Mouse (Mus musculus) hindbrain, postnatal 0 days (tissue): ENCODE results near the gene Cpne9. TPM values are rescaled to one million over a fixed set of nuclear protein-coding genes. Genes with fewer than 3 reads are reported as not detected.

Source experiments
- ATAC-seq: fragments of 200-750 bp; cut with Nextera tagmentation; 2 replicates; pipeline ENCODE4 v1.8.0; 2017; ENCODE audit warnings: mild to moderate bottlenecking, moderate TSS enrichment, moderate library complexity
- DNase-seq: peaks from one replicate; pipeline ENCODE4 v3.0.0-alpha.2; 2015; ENCODE audit warnings: low spot score
- H3K27ac ChIP-seq: fragments of 300-500 bp; sonication (generic); 2 replicates; pipeline ENCODE4 v1.5.1; 2014; ENCODE audit warnings: mild to moderate bottlenecking
- H3K27me3 ChIP-seq: fragments of 300-500 bp; sonication (generic); 2 replicates; pipeline ENCODE4 v1.6.1; 2014; ENCODE audit warnings: low read length, mixed read lengths; ENCODE audit not compliant: insufficient read depth
- H3K36me3 ChIP-seq: fragments of 300-500 bp; sonication (generic); 2 replicates; pipeline ENCODE4 v1.6.1; 2014; ENCODE audit warnings: low read length, mixed read lengths; ENCODE audit not compliant: insufficient read depth
- H3K4me1 ChIP-seq: fragments of 300-500 bp; sonication (generic); 2 replicates; pipeline ENCODE4 v1.6.1; 2014; ENCODE audit warnings: antibody characterized with exemption, low read length, mixed read lengths; ENCODE audit not compliant: insufficient read depth
- H3K4me2 ChIP-seq: fragments of 300-500 bp; sonication (generic); 2 replicates; pipeline ENCODE4 v1.6.1; 2014; ENCODE audit warnings: low read depth, mild to moderate bottlenecking, low read length, moderate library complexity, mixed read lengths
- H3K4me3 ChIP-seq: fragments of 300-500 bp; sonication (generic); 2 replicates; pipeline ENCODE4 v1.5.1; 2014; ENCODE audit warnings: low read length
- H3K9ac ChIP-seq: fragments of 300-500 bp; sonication (generic); replicated peaks from 2 replicates; pipeline ENCODE4 v1.6.1; 2014; ENCODE audit warnings: mild to moderate bottlenecking, low read length, moderate library complexity, mixed read lengths
- H3K9me3 ChIP-seq: fragments of 300-500 bp; sonication (generic); 2 replicates; pipeline ENCODE4 v1.6.1; 2016; ENCODE audit warnings: low read length, mixed read lengths
- CTCF ChIP-seq: IDR thresholded peaks from 2 replicates; pipeline ENCODE4 v1.5.1; 2016; ENCODE audit warnings: antibody characterized with exemption, control low read depth, low read depth
- WGBS: fragments of 180-500 bp; shearing (Covaris S2); extraction: QIAGEN DNeasy Blood & Tissue Kit; methylation state at CpG from one replicate; pipeline ENCODE4 v1.1.7; 2014; 5-methylcytosine and 5-hydroxymethylcytosine counted together
- polyA plus RNA-seq: library from polyadenylated mRNA; unstranded; fragments of >200 nt; fragmentation: Nextera tagmentation; extraction: Ambion mirVana; gene quantifications from 2 replicates; pipeline ENCODE4 v1.2.1, GENCODE M21; 2015
- total RNA-seq: library from RNA; depleted of rRNA; stranded (reverse); fragments of >200 nt; gene quantifications from 2 replicates; pipeline ENCODE4 v1.2.3, GENCODE M21; 2014

Gene Cpne9
- total and polyA plus RNA-seq, 2 experiments from 2014 or later, result 16.1 to 16.9 TPM

- no peak overlapping the region for H3K27ac ChIP-seq
- WGBS, result 53% methylated on average over 1 of the region's 1 CpGs
- no peak for TF ChIP-seq CTCF
- DNase-seq (no peak), ATAC-seq (no peak)
- H3K9me3 ChIP-seq, result no peaks in the 10 kb centered on the region
- no peak overlapping the region for H3K4me2 ChIP-seq
- no peak overlapping the region for H3K9ac ChIP-seq
- peaks cover 8% of the 10 kb centered on the region for H3K4me1 ChIP-seq
- no peaks in the 10 kb centered on the region; the same call in 1 of the 2 replicates for H3K27me3 ChIP-seq
- H3K36me3 ChIP-seq, result no peaks in the 10 kb centered on the region
- no peak overlapping the region for H3K4me3 ChIP-seq
Measured at GRCm38 (mm10) chr6:113286316-113286715, 4.2 kb downstream of the Cpne9 start.

- H3K4me3 ChIP-seq, result no peak overlapping the region
- H3K4me1 ChIP-seq, result peaks cover 6% of the 10 kb centered on the region
- no peaks in the 10 kb centered on the region for H3K9me3 ChIP-seq
- 67% methylated on average over 4 of the region's 4 CpGs for WGBS
- no peak overlapping the region for H3K4me2 ChIP-seq
- TF ChIP-seq CTCF, result no peak
- no peak for ATAC-seq
- H3K36me3 ChIP-seq, result no peaks in the 10 kb centered on the region
- DNase-seq, result no peak
- H3K27ac ChIP-seq, result no peak overlapping the region
- no peaks in the 10 kb centered on the region; the same call in 1 of the 2 replicates for H3K27me3 ChIP-seq
- H3K9ac ChIP-seq, result no peak overlapping the region
Measured at GRCm38 (mm10) chr6:113287236-113287635, 5.1 kb downstream of the Cpne9 start.

GRCm38 (mm10) chr6:113289346-113289745 lies 7.2 kb downstream of the Cpne9 start:
- TF ChIP-seq CTCF, result no peak
- WGBS, result 92% methylated on average over 15 of the region's 15 CpGs
- Histone ChIP-seq H3K9ac (no peak overlapping the region), H3K4me1 (no peaks in the 10 kb centered on the region), H3K27me3 (no peaks in the 10 kb centered on the region), H3K27ac (no peak overlapping the region), H3K36me3 (no peaks in the 10 kb centered on the region), H3K4me3 (no peak overlapping the region), H3K9me3 (no peaks in the 10 kb centered on the region), H3K4me2 (no peak overlapping the region)
- ATAC-seq (no peak), DNase-seq (no peak)

- DNase-seq, result no peak
- Histone ChIP-seq H3K27ac (no peak overlapping the region), H3K9me3 (no peaks in the 10 kb centered on the region), H3K9ac (no peak overlapping the region), H3K4me1 (no peaks in the 10 kb centered on the region), H3K4me3 (no peak overlapping the region), H3K27me3 (no peaks in the 10 kb centered on the region), H3K36me3 (no peaks in the 10 kb centered on the region), H3K4me2 (no peak overlapping the region)
- 74% methylated on average over 6 of the region's 6 CpGs for WGBS
- no peak for TF ChIP-seq CTCF
- ATAC-seq, result no peak
Measured at GRCm38 (mm10) chr6:113290346-113290745, 8.2 kb downstream of the Cpne9 start.

DNA sequence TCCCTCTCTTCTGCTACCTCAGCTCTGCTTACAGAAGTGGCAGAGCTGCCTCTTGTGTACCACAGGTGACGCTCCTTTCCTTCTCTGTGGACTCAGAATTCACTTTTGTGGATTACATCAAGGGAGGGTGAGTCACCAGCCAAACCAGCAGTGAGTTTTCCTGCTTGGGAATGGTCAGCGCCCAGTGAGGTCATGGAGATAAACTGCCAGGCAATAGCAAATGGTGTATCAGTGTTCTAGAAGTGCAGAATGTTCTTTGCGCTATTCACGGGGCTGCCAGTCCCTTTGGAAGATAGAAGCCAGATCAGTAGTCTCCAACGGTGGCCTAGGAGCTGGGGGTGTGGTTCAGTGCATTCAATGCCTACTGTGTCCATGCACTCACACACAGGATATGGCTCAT lies 10.8 kb downstream of the Cpne9 start:
- Histone ChIP-seq H3K27me3 (no peaks in the 10 kb centered on the region), H3K4me2 (no peak overlapping the region), H3K36me3 (no peaks in the 10 kb centered on the region), H3K9me3 (no peaks in the 10 kb centered on the region), H3K9ac (no peak overlapping the region), H3K4me3 (no peak overlapping the region), H3K27ac (no peak overlapping the region), H3K4me1 (no peaks in the 10 kb centered on the region)
- ATAC-seq (no peak), DNase-seq (no peak)
- TF ChIP-seq CTCF, result no peak
- 81% methylated on average over 5 of the region's 5 CpGs for WGBS

GRCm38 (mm10) chr6:113296046-113296445 lies 13.9 kb downstream of the Cpne9 start:
- DNase-seq, result no peak
- no peaks in the 10 kb centered on the region for H3K27me3 ChIP-seq
- no peak for TF ChIP-seq CTCF
- no peaks in the 10 kb centered on the region for H3K9me3 ChIP-seq
- no peak for ATAC-seq
- no peak overlapping the region for H3K4me3 ChIP-seq
- no peak overlapping the region for H3K27ac ChIP-seq
- H3K4me2 ChIP-seq, result no peak overlapping the region
- no peaks in the 10 kb centered on the region for H3K4me1 ChIP-seq
- H3K36me3 ChIP-seq, result no peaks in the 10 kb centered on the region
- H3K9ac ChIP-seq, result no peak overlapping the region
- WGBS, result 81% methylated on average over 2 of the region's 2 CpGs

DNA sequence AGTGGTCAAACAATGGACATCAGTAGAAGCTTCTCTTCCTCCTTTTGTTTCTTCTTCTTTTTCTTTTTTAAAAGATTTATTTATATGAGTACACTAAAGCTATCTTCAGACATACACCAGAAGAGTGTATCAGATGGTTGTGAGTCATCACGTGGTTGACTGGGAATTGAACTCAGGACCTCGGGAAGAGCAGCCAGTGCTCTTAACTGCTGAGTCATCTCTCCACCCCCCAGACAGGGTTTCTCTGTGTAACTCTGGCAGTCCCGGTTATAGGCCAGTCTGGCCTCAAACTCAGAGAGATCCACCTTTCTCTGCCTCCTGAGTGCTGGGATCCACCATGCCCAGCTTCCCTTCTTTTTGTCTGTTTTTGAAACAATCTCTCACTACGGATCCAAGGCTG lies 14.5 kb downstream of the Cpne9 start:
- no peak overlapping the region for H3K4me2 ChIP-seq
- no peaks in the 10 kb centered on the region for H3K4me1 ChIP-seq
- no peaks in the 10 kb centered on the region for H3K36me3 ChIP-seq
- TF ChIP-seq CTCF, result no peak
- no peaks in the 10 kb centered on the region for H3K27me3 ChIP-seq
- no peak overlapping the region for H3K4me3 ChIP-seq
- no peaks in the 10 kb centered on the region for H3K9me3 ChIP-seq
- no peak overlapping the region for H3K9ac ChIP-seq
- DNase-seq (no peak), ATAC-seq (no peak)
- 69% methylated on average over 4 of the region's 4 CpGs for WGBS
- H3K27ac ChIP-seq, result no peak overlapping the region
